Mouse (Mus musculus) MEL (cell line): ENCODE results near the gene Sh3tc1. TPM values are rescaled to one million over a fixed set of nuclear protein-coding genes. Genes with fewer than 3 reads are reported as not detected.

Experiments
- DNase-seq: peaks from one replicate; pipeline ENCODE4 v3.0.0; 2011; ENCODE audit warnings: low read depth, low spot score
- H3K27ac ChIP-seq: 2 replicates; pipeline ENCODE4 v1.5.1; 2012; ENCODE audit warnings: low read depth, mild to moderate bottlenecking, control low read depth, low read length, moderate library complexity; ENCODE audit not compliant: control insufficient read depth
- H3K27me3 ChIP-seq, 2 experiments: fragments of 150-350 bp in 1 of 2; sonication (generic) in 1 of 2; 2 replicates each; pipeline ENCODE4 v1.6.1; 2012; ENCODE audit warnings: low read length in 2 of 2, mild to moderate bottlenecking in 2 of 2, improper control_type of control experiment in 1 of 2, moderate library complexity in 1 of 2; ENCODE audit not compliant: insufficient read depth in 2 of 2, control insufficient read depth in 1 of 2
- H3K36me3 ChIP-seq, 2 experiments: 2 replicates each; pipeline ENCODE4 v1.6.1; 2012 to 2014; ENCODE audit warnings: low read length in 2 of 2, improper control_type of control experiment in 1 of 2, inconsistent platforms in 1 of 2, mild to moderate bottlenecking in 1 of 2; ENCODE audit not compliant: insufficient read depth in 2 of 2, control insufficient read depth in 1 of 2
- H3K4me1 ChIP-seq, 2 experiments: fragments of 150-350 bp in 1 of 2; sonication (generic) in 1 of 2; 2 replicates each; pipeline ENCODE4 v1.6.1; 2012; ENCODE audit warnings: low read length in 2 of 2, improper control_type of control experiment in 1 of 2, mild to moderate bottlenecking in 1 of 2; ENCODE audit not compliant: insufficient read depth in 2 of 2, control insufficient read depth in 1 of 2
- H3K4me3 ChIP-seq, 2 experiments: fragments of 150-350 bp in 1 of 2; sonication (generic) in 1 of 2; 2 replicates each; pipeline ENCODE4 v1.5.1; 2012; ENCODE audit warnings: low read depth in 2 of 2, low read length in 2 of 2, mild to moderate bottlenecking in 2 of 2, moderate library complexity in 2 of 2, control low read depth in 1 of 2, improper control_type of control experiment in 1 of 2; ENCODE audit not compliant: control insufficient read depth in 1 of 2, insufficient read depth in 1 of 2
- H3K79me2 ChIP-seq: 2 replicates; pipeline ENCODE4 v1.6.1; 2012; ENCODE audit warnings: mild to moderate bottlenecking, low read length, moderate library complexity; ENCODE audit not compliant: control insufficient read depth, poor library complexity, insufficient read depth
- H3K9ac ChIP-seq: 2 replicates; pipeline ENCODE4 v1.6.1; 2012; ENCODE audit warnings: low read depth, mild to moderate bottlenecking, control low read depth, low read length, moderate library complexity; ENCODE audit not compliant: control insufficient read depth, poor library complexity, severe bottlenecking
- H3K9me3 ChIP-seq: fragments of 150-350 bp; sonication (generic); replicated peaks from 2 replicates; pipeline ENCODE4 v1.6.1; 2012; ENCODE audit warnings: mild to moderate bottlenecking, low read length, improper control_type of control experiment, moderate library complexity; ENCODE audit not compliant: insufficient read depth
- BHLHE40 ChIP-seq: IDR thresholded peaks from 2 replicates; pipeline ENCODE4 v1.6.1; 2012; ENCODE audit warnings: low read depth, mild to moderate bottlenecking, inconsistent platforms, low read length, improper control_type of control experiment, borderline replicate concordance
- CHD1 ChIP-seq: IDR thresholded peaks from 2 replicates; pipeline ENCODE4 v1.6.1; 2012; ENCODE audit warnings: low read depth, mild to moderate bottlenecking, inconsistent platforms, low read length, improper control_type of control experiment
- GABPA ChIP-seq: IDR thresholded peaks from 2 replicates; pipeline ENCODE4 v1.6.1; 2012; ENCODE audit warnings: low read depth, mild to moderate bottlenecking, inconsistent platforms, low read length, improper control_type of control experiment, moderate library complexity
- GATA1 ChIP-seq: IDR thresholded peaks from 2 replicates; pipeline ENCODE4 v1.6.1; 2011; ENCODE audit warnings: low read depth, low read length, improper control_type of control experiment
- HCFC1 ChIP-seq: IDR thresholded peaks from 2 replicates; pipeline ENCODE4 v1.6.1; 2012; ENCODE audit warnings: low read depth, mild to moderate bottlenecking, inconsistent platforms, low read length, improper control_type of control experiment, moderate library complexity
- MAZ ChIP-seq: IDR thresholded peaks from 2 replicates; pipeline ENCODE4 v1.6.1; 2012; ENCODE audit warnings: low read depth, mild to moderate bottlenecking, inconsistent platforms, low read length, improper control_type of control experiment
- MEF2A ChIP-seq: IDR thresholded peaks from 2 replicates; pipeline ENCODE4 v1.6.1; 2014; ENCODE audit warnings: low read depth, mild to moderate bottlenecking, inconsistent platforms, low read length, improper control_type of control experiment; ENCODE audit not compliant: poor library complexity, insufficient replicate concordance, severe bottlenecking; ENCODE audit errors: extremely low read depth
- MYB ChIP-seq: IDR thresholded peaks from 2 replicates; pipeline ENCODE4 v1.6.1; 2011; ENCODE audit warnings: mild to moderate bottlenecking, low read depth, low read length, improper control_type of control experiment
- NRF1 ChIP-seq: IDR thresholded peaks from 2 replicates; pipeline ENCODE4 v1.6.1; 2014; ENCODE audit warnings: low read depth, mild to moderate bottlenecking, inconsistent platforms, low read length, improper control_type of control experiment, moderate library complexity; ENCODE audit not compliant: poor library complexity, insufficient read depth, severe bottlenecking
- POLR2A ChIP-seq, 2 experiments: IDR thresholded peaks; 2 replicates each; pipeline ENCODE4 v1.6.1; 2011 to 2012; ENCODE audit warnings: low read length in 2 of 2, mild to moderate bottlenecking in 2 of 2, control low read depth in 1 of 2, improper control_type of control experiment in 1 of 2, low read depth in 1 of 2, moderate library complexity in 1 of 2; ENCODE audit not compliant: control insufficient read depth in 1 of 2, insufficient read depth in 1 of 2, poor library complexity in 1 of 2
- POLR2AphosphoS2 ChIP-seq: IDR thresholded peaks from 2 replicates; pipeline ENCODE4 v1.6.1; 2011; ENCODE audit warnings: low read length, improper control_type of control experiment
- RAD21 ChIP-seq: IDR thresholded peaks from 2 replicates; pipeline ENCODE4 v1.6.1; 2011; ENCODE audit warnings: mild to moderate bottlenecking, low read depth, low read length, improper control_type of control experiment
- RCOR1 ChIP-seq: IDR thresholded peaks from 2 replicates; pipeline ENCODE4 v1.6.1; 2012; ENCODE audit warnings: low read depth, mild to moderate bottlenecking, inconsistent platforms, low read length, improper control_type of control experiment
- SIN3A ChIP-seq: IDR thresholded peaks from 2 replicates; pipeline ENCODE4 v1.6.1; 2012; ENCODE audit warnings: low read length, improper control_type of control experiment, inconsistent platforms
- SMC3 ChIP-seq: IDR thresholded peaks from 2 replicates; pipeline ENCODE4 v1.6.1; 2011; ENCODE audit warnings: low read depth, low read length, improper control_type of control experiment
- TAL1 ChIP-seq: IDR thresholded peaks from 2 replicates; pipeline ENCODE4 v1.6.1; 2012; ENCODE audit warnings: mild to moderate bottlenecking, inconsistent platforms, low read length, moderate library complexity, mixed read lengths
- TBP ChIP-seq: IDR thresholded peaks from 2 replicates; pipeline ENCODE4 v1.8.0; 2011; ENCODE audit warnings: low read depth, low read length, improper control_type of control experiment
- USF1 ChIP-seq: IDR thresholded peaks from 2 replicates; pipeline ENCODE4 v1.6.1; 2014; ENCODE audit warnings: low read depth, mild to moderate bottlenecking, inconsistent platforms, low read length, improper control_type of control experiment, moderate library complexity
- ZMIZ1 ChIP-seq: IDR thresholded peaks from 2 replicates; pipeline ENCODE4 v1.6.1; 2012; ENCODE audit warnings: low read depth, mild to moderate bottlenecking, inconsistent platforms, low read length, improper control_type of control experiment, moderate library complexity
- ZNF384 ChIP-seq: IDR thresholded peaks from 2 replicates; pipeline ENCODE4 v1.6.1; 2012; ENCODE audit warnings: low read depth, mild to moderate bottlenecking, inconsistent platforms, low read length, improper control_type of control experiment
- polyA plus RNA-seq, 2 experiments: library from polyadenylated mRNA; stranded (reverse) in 1 of 2; unstranded in 1 of 2; fragments of >175 nt in 1 of 2; fragments of >200 nt in 1 of 2; gene quantifications; 2 replicates each; pipeline versions ENCODE4 v1.2.1 to v1.2.4; 2012; ENCODE audit warnings: low replicate concordance in 2 of 2, low read depth in 1 of 2; ENCODE audit not compliant: insufficient read length in 2 of 2, insufficient read depth in 1 of 2, missing spikeins in 1 of 2
- total RNA-seq: library from RNA; depleted of rRNA; stranded (reverse); fragments of 300-350 nt; gene quantifications from 2 replicates; pipeline ENCODE4 v1.2.3, GENCODE M21; 2012

Gene Sh3tc1
- total and polyA plus RNA-seq, 3 experiments = not detected

DNA sequence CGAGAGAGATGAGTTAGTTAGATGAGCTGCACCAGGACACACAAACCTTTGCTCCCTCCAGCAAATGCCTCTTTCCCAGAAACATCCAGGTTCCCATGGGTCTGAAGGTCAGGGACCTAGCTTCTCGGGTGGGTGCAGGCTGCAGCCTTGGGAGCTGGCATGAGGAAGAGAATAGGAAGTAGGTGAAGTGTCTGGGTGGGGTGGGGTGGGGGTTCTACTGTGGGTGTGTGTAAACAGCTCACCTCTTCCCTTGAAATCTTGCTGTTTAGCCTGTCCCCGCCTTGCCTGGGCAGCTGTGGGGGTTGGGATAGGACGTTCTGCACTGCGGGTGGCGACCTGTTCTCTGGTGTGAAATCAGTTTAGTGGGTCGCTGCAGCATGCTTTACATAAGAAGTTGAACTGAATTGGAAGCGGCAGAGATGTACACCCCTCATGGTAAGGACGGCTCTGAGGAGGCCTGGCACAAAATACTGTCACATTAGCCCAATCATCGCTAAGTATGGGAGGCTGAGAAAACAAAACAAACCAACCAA lies 42.9 kb upstream of the Sh3tc1 start:
- no peaks in the 10 kb centered on the region for H3K9me3 ChIP-seq
- no peaks in the 10 kb centered on the region for H3K79me2 ChIP-seq
- H3K36me3 ChIP-seq = no peaks in the 10 kb centered on the region
- H3K27me3 ChIP-seq = no peaks in the 10 kb centered on the region
- no peak overlapping the region for H3K27ac ChIP-seq
- no peaks in the 10 kb centered on the region for H3K4me1 ChIP-seq
- no peak overlapping the region for H3K4me3 ChIP-seq
- DNase-seq = no peak
- TF ChIP-seq SMC3 = no peak
- TF ChIP-seq BHLHE40 = no peak
- no peak for TF ChIP-seq MYB
- no peak for TF ChIP-seq NRF1
- no peak for TF ChIP-seq RAD21
- no peak for TF ChIP-seq GABPA
- TF ChIP-seq USF1 = no peak
- TF ChIP-seq, all 39 proteins: peak for 0
- no peak overlapping the region for H3K9ac ChIP-seq

GRCm38 (mm10) chr5:35781116-35781515 lies 41.3 kb upstream of the Sh3tc1 start:
- Histone ChIP-seq H3K9ac (no peak overlapping the region), H3K4me3 (no peak overlapping the region), H3K27me3 (no peaks in the 10 kb centered on the region), H3K79me2 (no peaks in the 10 kb centered on the region), H3K9me3 (no peaks in the 10 kb centered on the region), H3K36me3 (no peaks in the 10 kb centered on the region), H3K27ac (no peak overlapping the region), H3K4me1 (no peaks in the 10 kb centered on the region)
- no peak for DNase-seq
- TF ChIP-seq CHD1 (no peak), GATA1 (no peak), MYB (no peak)

- Histone ChIP-seq H3K9ac (no peak overlapping the region), H3K4me1 (no peaks in the 10 kb centered on the region)
- TF ChIP-seq HCFC1 (no peak), MAZ (no peak), NRF1 (no peak), RCOR1 (no peak), POLR2AphosphoS2 (no peak), GABPA (no peak), TBP (no peak), SIN3A (no peak), ZNF384 (no peak), MEF2A (no peak), POLR2A (IDR thresholded peaks at IDR 0.05; ENCODE audit: control insufficient read depth in 1 of 2, insufficient read depth in 1 of 2, low read depth in 1 of 2, low read length in 2 of 2, poor library complexity in 1 of 2) (no peak), ZMIZ1 (no peak), MYB (no peak), TAL1 (no peak)
- TF ChIP-seq, all 39 proteins: peak for 0
- no peaks in the 10 kb centered on the region for H3K36me3 ChIP-seq
- H3K27me3 ChIP-seq = no peaks in the 10 kb centered on the region
- H3K27ac ChIP-seq = no peak overlapping the region
- H3K4me3 ChIP-seq = no peak overlapping the region
- H3K9me3 ChIP-seq = no peaks in the 10 kb centered on the region
- no peaks in the 10 kb centered on the region for H3K79me2 ChIP-seq
- DNase-seq = no peak
Measured at GRCm38 (mm10) chr5:35774137-35774424, 34.3 kb upstream of the Sh3tc1 start.
